In the genomic region with DNA sequence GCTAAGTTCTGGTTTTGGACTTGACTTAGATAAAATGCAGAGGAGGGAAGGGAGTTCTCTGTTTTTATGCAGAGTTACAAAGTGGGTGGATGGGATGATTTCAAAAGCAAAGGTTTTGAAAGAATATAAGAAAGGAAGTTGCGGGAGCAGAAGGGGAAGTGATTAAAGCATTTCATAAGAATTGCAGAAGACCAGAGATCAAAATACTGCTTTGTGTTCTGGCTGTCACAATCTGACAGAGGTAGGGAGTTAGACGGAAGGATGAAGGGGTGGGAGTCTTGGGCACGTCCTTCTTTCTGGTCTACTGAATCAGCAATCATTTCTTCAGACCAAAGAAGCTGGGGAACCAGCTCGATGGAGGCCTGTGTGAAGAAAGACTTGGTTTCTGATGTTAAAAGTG, we compare ENCODE assay signal across 22 mouse cellular contexts.
DNase-seq lines count a peak whose midpoint lies in the region; ATAC-seq and TF ChIP-seq lines count a peak whose summit lies in the region.
"Had no signal": no experiment of that assay in that cellular context is flagged by ENCODE, and none has a peak within 500 bp of the region (broad histone marks: within the 10 kb centered on the region; RNA-seq: fewer than 3 reads in every experiment).

No protein-coding gene starts in this region.

- 0 out of 2 replicates have a peak, but pooled peaks cover 7% of the 10 kb centered on the region for H3K4me1 ChIP-seq in heart, postnatal 0 days (ENCODE audit: control insufficient read depth, insufficient read depth)
- peaks cover 40% of the 10 kb centered on the region for H3K4me1 ChIP-seq in bone marrow macrophage, adult 2 months (ENCODE audit: control insufficient read depth, insufficient read depth, low read length)
- H3K4me1 ChIP-seq: midbrain, embryonic 15.5 days; neural tube, embryonic 15.5 days; stomach, embryonic 15.5 days had no signal

- no peak overlapping the region for H3K9ac ChIP-seq in heart, postnatal 0 days (replicated peaks; ENCODE audit: low read depth, low read length)
- H3K9ac ChIP-seq: embryonic facial prominence, embryonic 13.5 days; liver, embryonic 14.5 days; midbrain, embryonic 15.5 days; neural tube, embryonic 15.5 days; stomach, embryonic 15.5 days had no signal

- H3K4me2 ChIP-seq in heart, postnatal 0 days (ENCODE audit: low read depth, low read length) = no peak overlapping the region
- H3K4me2 ChIP-seq: embryonic facial prominence, embryonic 13.5 days; midbrain, embryonic 15.5 days; neural tube, embryonic 15.5 days; stomach, embryonic 15.5 days had no signal

- H3K27me3 ChIP-seq in heart, postnatal 0 days (ENCODE audit: control insufficient read depth, insufficient read depth, low read length) = no peaks in the 10 kb centered on the region
- H3K27me3 ChIP-seq: embryonic facial prominence, embryonic 13.5 days; megakaryocyte, embryonic 14.5 days; midbrain, embryonic 15.5 days; neural tube, embryonic 15.5 days; stomach, embryonic 15.5 days had no signal

- no peak overlapping the region for H3K4me3 ChIP-seq in heart, postnatal 0 days (ENCODE audit: low read depth, low read length)
- no peak overlapping the region for H3K4me3 ChIP-seq in bone marrow macrophage, adult 2 months (ENCODE audit: insufficient read depth, low read length)
- H3K4me3 ChIP-seq: embryonic facial prominence, embryonic 13.5 days; megakaryocyte, embryonic 14.5 days; midbrain, embryonic 15.5 days; neural tube, embryonic 15.5 days; stomach, embryonic 15.5 days had no signal

- peak overlapping the region; percentile 34; the same call in 1 of the 2 replicates for H3K27ac ChIP-seq in heart, postnatal 0 days (ENCODE audit: low read depth)
- peak overlapping the region; percentile 50 for H3K27ac ChIP-seq in bone marrow macrophage, adult 2 months (ENCODE audit: insufficient read depth, low read depth, low read length)
- H3K27ac ChIP-seq: embryonic facial prominence, embryonic 13.5 days; kidney, postnatal 0 days; liver, embryonic 14.5 days; midbrain, embryonic 15.5 days; neural tube, embryonic 15.5 days; stomach, embryonic 15.5 days had no signal

- H3K36me3 ChIP-seq in heart, postnatal 0 days (replicated peaks; ENCODE audit: control insufficient read depth, insufficient read depth, low read length) = no peaks in the 10 kb centered on the region
- H3K36me3 ChIP-seq: embryonic facial prominence, embryonic 13.5 days; midbrain, embryonic 15.5 days; neural tube, embryonic 15.5 days; stomach, embryonic 15.5 days had no signal

- no peak for TF ChIP-seq EP300 in heart, postnatal 0 days (IDR thresholded peaks at IDR 0.05; ENCODE audit: low read depth)

- TF ChIP-seq CTCF in heart, postnatal 0 days (IDR thresholded peaks at IDR 0.05; ENCODE audit: low read depth) = no peak
- TF ChIP-seq CTCF in bone marrow macrophage, adult 2 months (IDR thresholded peaks at IDR 0.05; ENCODE audit: low read depth, low read length) = no peak

- no peak for ATAC-seq in heart, postnatal 0 days (ENCODE audit: insufficient read depth, low read depth)
- ATAC-seq in hematopoietic stem cell, adult 5-6 weeks (replicated peaks in 1 of 2; ENCODE audit: insufficient read depth in 1 of 2, low FRiP score in 2 of 2, low TSS enrichment in 1 of 2, low read depth in 1 of 2, poor library complexity in 2 of 2, severe bottlenecking in 2 of 2) = peak; percentile 75 to 81; a peak in 3 of 4 replicates
- peak; percentile 86 for ATAC-seq in megakaryocyte progenitor cell, adult 5-6 weeks (replicated peaks; ENCODE audit: poor library complexity)
- ATAC-seq: forebrain, embryonic 14.5 days; midbrain, embryonic 15.5 days had no signal

- no peaks in the 10 kb centered on the region for H3K9me3 ChIP-seq in heart, postnatal 0 days (replicated peaks; ENCODE audit: control insufficient read depth, low read length)
- H3K9me3 ChIP-seq: embryonic facial prominence, embryonic 13.5 days; midbrain, embryonic 15.5 days; neural tube, embryonic 15.5 days; stomach, embryonic 15.5 days had no signal

- no peak for DNase-seq in heart, postnatal 0 days (ENCODE audit: low spot score)
- DNase-seq in heart, adult 8-10 months (ENCODE audit: low spot score) = no peak
- no peak for DNase-seq in urinary bladder, postnatal 4 days (ENCODE audit: low spot score in 2 of 2)
- no peak for DNase-seq in kidney, postnatal 36 days
- DNase-seq: adrenal gland, adult 2 months; cerebellum, postnatal 10 days; gastrocnemius, postnatal 14 days; kidney, adult 18-20 months; left cerebral cortex, postnatal 4 days; thymus, adult 18-20 months; thymus, postnatal 4 days had no signal

- WGBS in heart, postnatal 0 days = 51% methylated on average over 4 of the region's 4 CpGs

- no peak for TF ChIP-seq POLR2A in bone marrow macrophage, adult 2 months (IDR thresholded peaks at IDR 0.05; ENCODE audit: borderline replicate concordance, low read depth, low read length)
